Mouse (Mus musculus) kidney, adult 18-20 months (tissue): ENCODE measurements around the gene Hapln1.

Experiments used
- DNase-seq: peaks from one replicate; pipeline ENCODE4 v3.0.0; 2021

Gene Hapln1

DNA sequence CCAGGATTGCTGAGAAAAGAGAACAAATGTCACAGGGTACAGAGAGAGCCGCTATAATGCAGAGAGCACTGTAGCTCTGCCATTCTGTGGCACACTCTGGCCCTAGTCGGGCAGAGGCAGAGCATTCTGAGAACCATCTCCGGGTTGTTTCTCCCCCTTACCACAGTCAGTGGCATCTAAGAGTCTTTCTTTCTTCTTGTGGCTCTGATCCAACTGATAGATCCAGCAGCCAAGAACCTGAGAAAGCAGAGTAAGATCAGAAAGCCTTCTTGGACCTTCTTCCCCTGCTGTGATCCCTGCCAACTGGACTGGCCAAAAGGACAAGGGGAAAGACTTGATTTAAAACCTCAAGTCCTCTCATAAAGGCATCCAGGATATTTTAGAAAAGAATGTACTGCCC, 63.7 kb downstream of the Hapln1 start:
- no peak for DNase-seq

DNA sequence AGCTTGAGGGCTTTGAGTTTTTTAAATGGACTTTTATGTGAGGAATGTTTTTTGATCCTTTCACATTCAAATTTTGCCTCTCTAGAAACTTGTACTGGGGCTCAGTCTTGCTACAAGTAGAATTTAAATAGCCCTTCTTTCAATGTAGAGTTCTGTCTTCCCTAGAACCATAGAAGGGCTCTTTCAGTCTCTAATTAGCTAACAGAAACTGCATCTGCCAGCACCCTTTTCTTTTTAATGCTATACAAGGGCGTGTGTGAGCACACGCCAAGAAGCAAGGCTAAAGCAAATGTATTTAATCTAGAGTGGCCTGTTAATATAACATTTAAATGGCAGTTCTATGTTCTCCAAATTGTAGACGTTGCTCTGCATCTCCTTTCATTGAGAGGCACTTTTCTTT, 67.8 kb downstream of the Hapln1 start:
- DNase-seq = no peak

DNA sequence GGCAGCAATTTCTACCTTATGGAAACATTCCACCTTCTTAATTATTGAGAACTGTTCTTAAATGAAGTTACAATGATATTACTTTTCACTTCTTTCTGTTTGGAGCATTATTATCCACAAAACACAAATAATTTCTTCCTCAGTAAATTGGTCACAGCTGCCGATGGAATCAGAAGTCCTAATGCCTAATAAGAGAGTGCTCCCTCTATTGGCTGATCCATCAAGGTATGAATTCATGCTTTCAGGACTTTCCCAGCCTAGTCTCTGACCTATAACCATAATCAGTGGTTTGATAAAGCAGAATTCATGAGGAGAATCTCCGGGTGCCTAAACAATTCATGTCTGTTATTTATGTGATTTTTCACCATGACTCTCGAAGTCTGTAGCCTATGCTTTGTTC, 79.5 kb downstream of the Hapln1 start:
- no peak for DNase-seq

DNA sequence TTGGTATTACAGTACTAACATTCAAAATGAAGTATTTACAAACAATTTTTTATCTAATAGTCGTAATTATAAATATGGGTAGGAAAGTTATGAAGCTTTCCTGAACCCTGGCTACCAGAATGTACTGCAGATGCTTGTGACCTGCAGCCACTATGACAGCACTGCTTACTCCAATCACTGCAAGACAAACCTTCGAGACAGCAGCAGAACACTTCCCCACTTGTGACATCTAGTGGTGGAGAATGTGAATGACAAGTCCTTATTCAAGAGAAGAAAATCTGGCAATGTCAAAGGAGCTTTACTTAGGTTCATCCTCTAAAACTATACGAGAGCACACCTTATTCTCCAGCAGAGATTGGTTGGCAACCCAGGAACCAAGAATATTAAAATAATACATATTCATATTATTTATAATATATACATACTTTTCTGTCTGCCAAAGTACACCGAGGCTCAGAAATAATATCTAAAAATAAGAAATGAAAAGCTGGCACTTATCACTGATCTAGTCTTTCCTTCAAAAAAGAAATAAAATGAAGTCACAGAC, 94.6 kb downstream of the Hapln1 start:
- no peak for DNase-seq

DNA sequence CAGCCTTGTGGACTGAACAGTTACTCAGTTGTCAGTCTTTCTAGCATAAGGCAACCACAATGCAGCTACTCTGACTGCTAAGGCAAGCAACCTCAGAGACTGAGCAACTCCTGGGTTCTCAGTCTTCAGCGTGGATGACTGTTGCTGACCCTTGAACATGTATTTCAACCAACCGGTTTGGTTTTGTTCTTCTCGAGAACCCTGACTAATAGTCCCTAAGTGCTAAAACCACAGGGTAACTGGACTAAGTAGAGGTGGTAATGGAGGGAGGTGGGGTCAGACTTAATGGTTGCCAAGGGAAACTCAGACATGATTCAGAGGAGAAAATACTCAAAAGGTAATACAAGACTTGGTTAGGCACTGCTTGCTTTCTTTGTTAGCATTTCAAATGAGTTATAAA, 97.4 kb downstream of the Hapln1 start:
- no peak for DNase-seq

DNA sequence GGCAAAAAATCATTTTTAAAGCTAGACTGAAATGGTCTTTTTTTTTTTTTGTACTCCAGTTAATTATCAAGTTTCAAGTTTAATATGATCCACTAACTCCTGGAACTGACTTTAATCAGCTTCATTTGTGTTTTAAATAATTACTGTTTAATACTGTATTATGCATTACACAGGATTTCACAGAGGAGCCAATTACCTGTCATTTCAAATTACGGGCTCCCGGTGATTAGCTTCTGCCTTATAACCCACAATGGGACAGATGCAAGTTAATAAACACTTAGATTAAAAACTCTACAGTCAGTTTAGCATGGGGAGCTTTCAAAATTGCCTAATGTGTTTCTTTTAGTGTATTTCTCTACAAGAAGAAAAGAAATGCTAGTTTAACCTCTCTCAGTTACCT, 106.0 kb downstream of the Hapln1 start:
- DNase-seq = no peak

DNA sequence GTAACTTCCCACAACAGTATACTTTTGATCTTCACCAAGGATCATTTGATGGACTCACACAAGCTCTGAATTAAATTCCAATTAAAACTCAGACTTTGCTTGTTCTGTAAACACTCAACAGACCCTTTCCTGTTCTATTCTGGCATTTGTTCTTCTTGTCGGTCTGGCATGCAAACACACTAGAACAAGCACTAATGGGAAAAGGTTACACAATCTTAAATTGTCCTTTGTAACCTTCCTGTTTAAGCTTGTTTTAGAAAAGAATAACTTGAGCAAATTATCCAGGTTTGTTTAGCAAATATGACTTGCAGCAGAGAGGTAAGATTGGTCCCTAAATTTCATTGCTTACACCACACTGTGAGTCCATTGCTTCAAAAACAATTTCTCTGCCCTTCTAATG, 113.2 kb downstream of the Hapln1 start:
- DNase-seq = no peak

DNA sequence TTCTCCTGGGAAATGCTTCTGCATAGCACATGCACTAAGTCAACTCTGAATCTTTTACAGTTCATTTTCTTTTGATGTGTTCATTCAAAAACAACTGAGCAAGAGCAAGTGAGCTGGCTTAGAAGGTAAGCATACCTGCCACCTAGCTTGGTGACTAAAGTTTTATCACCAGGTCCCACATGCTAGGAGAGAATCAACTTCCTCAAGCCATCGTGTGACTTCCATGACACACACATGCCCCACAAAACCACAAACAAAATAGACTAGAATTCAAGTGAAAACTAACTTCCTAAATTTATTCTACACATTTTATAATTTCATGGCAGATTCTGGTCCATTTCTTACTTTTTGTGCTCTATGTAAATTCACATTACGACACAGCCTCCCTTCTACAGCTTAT, 113.7 kb downstream of the Hapln1 start:
- DNase-seq = no peak

DNA sequence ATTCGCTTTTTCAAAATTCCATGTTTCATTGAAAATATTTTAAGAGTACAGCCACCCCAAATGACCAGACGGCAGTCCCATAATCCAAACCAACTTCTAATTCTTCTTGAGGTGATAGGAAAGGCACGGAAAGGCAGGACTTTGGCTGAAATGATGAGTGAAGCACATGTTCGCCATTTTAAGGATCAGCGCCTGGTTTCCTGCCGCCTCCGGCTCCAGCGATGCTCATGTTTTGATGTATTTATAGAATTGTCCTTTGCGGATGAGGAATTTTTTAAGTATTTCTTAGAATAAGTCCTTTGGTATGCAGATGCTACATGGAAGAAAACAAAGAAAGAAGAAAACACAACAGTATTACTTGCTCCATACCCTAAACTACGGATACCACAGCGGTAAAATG, 117.5 kb downstream of the Hapln1 start:
- DNase-seq = no peak
